Mouse (Mus musculus) stomach, embryonic 16.5 days (tissue): ENCODE results near the gene Irf3. TPM values are rescaled to one million over a fixed set of nuclear protein-coding genes. Genes with fewer than 3 reads are reported as not detected.

ENCODE experiments used
- ATAC-seq: fragments of 200-750 bp; cut with Nextera tagmentation; 2 replicates; pipeline ENCODE4 v1.8.0; 2017; ENCODE audit warnings: moderate number of reproducible peaks, moderate TSS enrichment; ENCODE audit not compliant: insufficient read depth, low FRiP score
- H3K27ac ChIP-seq: fragments of 300-500 bp; sonication (generic); 2 replicates; pipeline ENCODE4 v1.5.1; 2014; ENCODE audit warnings: low read length
- H3K27me3 ChIP-seq: fragments of 300-500 bp; sonication (generic); 2 replicates; pipeline ENCODE4 v1.6.1; 2014; ENCODE audit warnings: low read length, control low read depth, mixed read lengths; ENCODE audit not compliant: control insufficient read depth, insufficient read depth
- H3K36me3 ChIP-seq: fragments of 300-500 bp; sonication (generic); 2 replicates; pipeline ENCODE4 v1.6.1; 2014; ENCODE audit warnings: low read length; ENCODE audit not compliant: control insufficient read depth, insufficient read depth
- H3K4me1 ChIP-seq: fragments of 300-500 bp; sonication (generic); 2 replicates; pipeline ENCODE4 v1.6.1; 2014; ENCODE audit warnings: low read length, control low read depth, mixed read lengths; ENCODE audit not compliant: control insufficient read depth, insufficient read depth
- H3K4me2 ChIP-seq: fragments of 300-500 bp; sonication (generic); 2 replicates; pipeline ENCODE4 v1.6.1; 2014; ENCODE audit warnings: low read depth, low read length, mixed read lengths
- H3K4me3 ChIP-seq: fragments of 300-500 bp; sonication (generic); replicated peaks from 2 replicates; pipeline ENCODE4 v1.5.1; 2014; ENCODE audit warnings: mild to moderate bottlenecking, low read length
- H3K9ac ChIP-seq: fragments of 300-500 bp; sonication (generic); 2 replicates; pipeline ENCODE4 v1.6.1; 2014; ENCODE audit warnings: low read length
- H3K9me3 ChIP-seq: fragments of 300-500 bp; sonication (generic); replicated peaks from 2 replicates; pipeline ENCODE4 v1.6.1; 2016; ENCODE audit warnings: low read length, control low read depth; ENCODE audit not compliant: control insufficient read depth
- WGBS: fragments of 180-500 bp; shearing (Covaris S2); extraction: QIAGEN DNeasy Blood & Tissue Kit; methylation state at CpG from one replicate; pipeline ENCODE4 v1.1.7; 2014; 5-methylcytosine and 5-hydroxymethylcytosine counted together
- polyA plus RNA-seq: library from polyadenylated mRNA; unstranded; fragments of >200 nt; fragmentation: Nextera tagmentation; extraction: Ambion mirVana; gene quantifications from 2 replicates; pipeline ENCODE4 v1.2.1, GENCODE M21; 2015

The Irf3 gene
- polyA plus RNA-seq, 1 experiment from 2014 or later = 96.2 TPM

DNA sequence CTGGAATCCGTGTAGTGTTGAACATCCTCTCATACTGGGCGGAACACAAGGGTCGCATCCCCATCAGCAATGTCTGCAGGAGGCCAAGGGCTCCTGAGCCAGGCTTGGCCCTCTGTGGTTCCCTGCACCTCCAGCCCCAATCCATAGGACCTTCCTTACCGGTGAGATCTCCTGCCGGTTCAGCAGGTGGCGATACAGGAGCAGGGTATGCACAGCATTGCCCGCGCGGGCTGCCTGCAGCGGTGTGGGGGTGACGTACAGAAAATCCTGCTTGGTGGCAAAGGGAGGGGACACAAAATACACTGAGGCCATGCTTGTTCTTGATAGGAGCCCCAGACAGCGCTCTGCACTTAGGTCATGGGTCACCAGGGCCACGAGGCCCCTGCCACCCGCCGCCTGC lies 30.8 kb upstream of the Irf3 start:
- H3K36me3 ChIP-seq = no peaks in the 10 kb centered on the region

DNA sequence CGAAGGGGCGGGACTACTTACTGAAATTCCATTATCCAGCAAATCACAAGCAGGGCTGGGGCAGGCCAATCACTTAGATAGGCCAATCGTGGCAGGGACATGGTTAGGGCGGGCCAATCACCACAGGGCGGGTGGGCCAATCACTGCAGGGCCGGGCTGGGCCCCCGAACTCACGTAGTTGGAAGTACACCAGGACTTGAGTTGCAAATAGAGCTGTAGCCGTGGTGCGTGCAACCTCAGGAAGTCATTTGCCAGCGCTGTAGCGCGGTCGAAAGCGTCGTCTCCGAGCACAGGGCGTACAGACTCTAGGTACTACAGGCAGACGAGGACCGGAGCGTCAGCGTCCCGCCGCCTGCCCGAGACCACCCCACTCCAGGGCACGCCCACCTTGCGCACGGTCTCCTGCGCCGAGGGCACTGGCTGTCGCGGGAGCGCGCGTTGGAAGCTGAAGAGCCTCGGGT lies 27.2 kb upstream of the Irf3 start:
- Histone ChIP-seq H3K4me1 (peaks cover 18% of the 10 kb centered on the region), H3K36me3 (no peaks in the 10 kb centered on the region), H3K4me3 (peak overlapping the region; percentile 47), H3K9me3 (no peaks in the 10 kb centered on the region), H3K27ac (peak overlapping the region; percentile 77), H3K4me2 (peak overlapping the region; percentile 84), H3K27me3 (no peaks in the 10 kb centered on the region), H3K9ac (peak overlapping the region; percentile 73)
- WGBS = under 1% methylated on average over 36 of the region's 36 CpGs
- ATAC-seq = peak; percentile 95

More for the DNA sequence above, 30.8 kb upstream of the Irf3 start:
- 63% methylated on average over 15 of the region's 15 CpGs for WGBS
- no peak overlapping the region for H3K27ac ChIP-seq
- ATAC-seq = no peak
- peaks cover 7% of the 10 kb centered on the region; the same call in 1 of the 2 replicates for H3K4me1 ChIP-seq
- H3K4me2 ChIP-seq = no peak overlapping the region
- H3K9ac ChIP-seq = no peak overlapping the region
- no peaks in the 10 kb centered on the region for H3K27me3 ChIP-seq
- no peaks in the 10 kb centered on the region for H3K9me3 ChIP-seq
- no peak overlapping the region for H3K4me3 ChIP-seq

DNA sequence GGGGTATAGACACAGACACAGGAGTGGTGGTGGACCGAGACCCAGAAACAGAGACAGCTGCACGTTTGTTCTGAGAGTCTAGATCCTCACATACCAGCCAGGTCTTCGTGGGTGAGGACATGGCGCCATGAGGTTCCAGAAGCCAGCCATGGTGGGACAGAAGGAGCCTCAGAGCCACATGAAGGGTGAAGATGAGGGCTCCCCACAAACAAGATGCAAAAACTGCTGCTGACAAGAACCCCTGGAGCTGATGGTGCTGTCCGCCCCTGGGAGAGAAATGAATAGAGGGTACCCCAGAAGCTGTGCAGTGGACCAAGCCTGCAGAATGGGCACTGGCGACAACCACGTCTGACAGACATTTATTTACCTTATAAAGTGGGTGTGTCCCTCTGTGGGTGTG lies 26.3 kb upstream of the Irf3 start:
- Histone ChIP-seq H3K36me3 (no peaks in the 10 kb centered on the region), H3K27me3 (no peaks in the 10 kb centered on the region), H3K4me2 (peak overlapping the region; percentile 84), H3K4me3 (peak overlapping the region; percentile 47), H3K27ac (no peak overlapping the region), H3K9me3 (no peaks in the 10 kb centered on the region), H3K9ac (peak overlapping the region; percentile 73; the same call in 1 of the 2 replicates), H3K4me1 (peaks cover 18% of the 10 kb centered on the region)
- no peak for ATAC-seq
- WGBS = 55% methylated on average over 7 of the region's 7 CpGs

DNA sequence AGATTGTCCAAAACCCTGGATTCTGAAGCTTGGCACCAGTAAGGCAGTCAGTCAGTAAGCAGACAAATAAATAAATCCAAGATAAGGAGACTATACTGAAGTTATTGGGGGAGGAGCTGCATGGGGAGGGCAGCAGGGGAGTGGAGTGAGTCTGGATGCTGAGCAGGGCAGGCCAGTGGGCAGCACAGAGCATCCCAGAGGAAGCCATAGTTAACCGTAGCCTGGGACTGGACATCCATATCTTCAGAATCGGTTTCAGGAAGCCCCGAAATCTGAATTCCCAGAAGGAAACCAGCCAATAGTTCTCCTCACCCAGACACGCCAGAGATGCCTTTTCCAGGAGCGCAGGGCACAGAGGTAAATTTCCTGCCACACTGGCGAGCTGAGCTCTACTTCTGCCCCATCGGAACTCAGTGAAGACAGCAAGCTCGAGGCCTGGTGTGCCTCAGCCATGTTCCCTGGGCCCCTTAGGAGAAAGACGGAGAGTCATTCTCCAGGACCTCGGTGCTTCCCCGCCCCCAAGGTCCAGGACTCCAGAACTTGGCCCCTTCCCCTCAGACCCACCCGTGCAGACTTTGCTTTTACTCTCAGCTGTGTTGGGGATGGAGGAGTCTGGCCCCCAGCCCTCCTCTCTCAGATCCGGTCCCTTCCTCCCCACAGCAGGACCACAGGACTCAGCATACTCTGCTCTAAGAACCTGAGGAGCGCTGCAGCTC lies 23.9 kb upstream of the Irf3 start:
- H3K27me3 ChIP-seq = no peaks in the 10 kb centered on the region
- H3K36me3 ChIP-seq = peaks cover 16% of the 10 kb centered on the region
- peak overlapping the region; percentile 73 for H3K9ac ChIP-seq
- H3K4me1 ChIP-seq = peaks cover 18% of the 10 kb centered on the region
- H3K4me2 ChIP-seq = peak overlapping the region; percentile 78
- peak overlapping the region; percentile 88; the same call in 1 of the 2 replicates for H3K27ac ChIP-seq
- no peaks in the 10 kb centered on the region for H3K9me3 ChIP-seq
- peak overlapping the region; percentile 60 for H3K4me3 ChIP-seq
- ATAC-seq = no peak
- WGBS = 39% methylated on average over 14 of the region's 14 CpGs

DNA sequence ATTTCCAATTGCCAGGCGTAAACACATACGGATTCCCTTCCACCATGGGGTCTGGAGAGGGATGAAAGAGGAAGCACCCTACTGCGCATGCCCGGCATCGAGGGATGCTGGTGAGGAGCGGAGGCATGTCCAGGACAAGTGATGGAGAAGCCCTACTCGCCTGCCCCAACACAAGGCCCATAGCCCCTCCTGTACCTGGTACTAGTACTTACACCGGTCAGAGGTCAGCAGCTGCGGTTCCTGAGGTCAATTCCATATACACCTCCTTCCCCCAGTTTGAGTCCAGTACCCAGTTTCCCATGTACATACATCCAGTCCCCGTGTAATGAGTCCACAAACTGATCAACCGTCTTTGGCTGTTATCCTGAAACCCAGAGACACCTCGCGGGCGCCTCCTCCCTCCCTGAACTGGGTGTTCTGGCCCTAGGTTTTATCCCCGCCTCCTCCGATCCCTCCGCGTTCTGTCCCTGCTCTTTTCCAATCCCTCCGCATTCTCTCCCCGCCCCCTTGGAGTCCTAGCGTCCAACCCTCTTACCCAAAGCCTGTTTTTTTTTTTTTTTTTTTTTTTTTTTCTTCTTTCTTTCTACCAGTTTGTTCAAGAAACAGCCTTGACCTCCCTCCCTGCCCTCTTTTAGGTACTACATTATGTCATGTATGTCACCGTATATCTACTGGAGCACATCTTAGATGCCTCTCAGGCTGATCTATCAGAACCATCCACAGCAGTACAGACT lies 22.9 kb upstream of the Irf3 start, which contains the start of gene Cpt1c:
Gene Cpt1c (minus strand): TSS at position 469 of the 734 bp plus-strand sequence.
- Histone ChIP-seq H3K4me1 (peaks cover 18% of the 10 kb centered on the region), H3K9me3 (no peaks in the 10 kb centered on the region), H3K9ac (peak within 1 kb of the TSS; percentile 73), H3K27ac (peak within 1 kb of the TSS; percentile 88), H3K27me3 (no peaks in the 10 kb centered on the region), H3K4me2 (peak within 1 kb of the TSS; percentile 78), H3K36me3 (peaks cover 25% of the 10 kb centered on the region), H3K4me3 (peak within 1 kb of the TSS; percentile 60)
- WGBS = 2% methylated on average over 22 of the region's 22 CpGs
- ATAC-seq = peak; percentile 30; the same call in 1 of the 2 replicates

DNA sequence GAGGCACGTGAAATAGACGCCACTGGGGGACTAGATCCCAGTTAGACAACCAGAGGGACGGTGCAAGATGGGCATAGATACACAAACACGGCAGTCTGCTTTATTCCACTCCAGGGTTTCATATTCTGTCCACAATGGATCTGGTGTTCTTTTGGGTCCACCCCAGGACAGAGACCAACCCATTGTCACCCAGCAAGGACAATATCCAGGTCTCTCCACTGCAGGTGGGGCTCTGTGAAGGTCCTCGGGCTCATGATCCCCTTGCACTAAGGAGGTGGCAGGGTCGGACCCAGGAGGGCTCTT lies 22.4 kb upstream of the Irf3 start:
- Histone ChIP-seq H3K4me2 (peak overlapping the region; percentile 78), H3K27ac (peak overlapping the region; percentile 88), H3K27me3 (no peaks in the 10 kb centered on the region), H3K36me3 (peaks cover 25% of the 10 kb centered on the region), H3K4me3 (no peak overlapping the region), H3K9me3 (no peaks in the 10 kb centered on the region), H3K4me1 (peaks cover 18% of the 10 kb centered on the region), H3K9ac (peak overlapping the region; percentile 34)
- 24% methylated on average over 6 of the region's 6 CpGs for WGBS
- ATAC-seq = no peak

DNA sequence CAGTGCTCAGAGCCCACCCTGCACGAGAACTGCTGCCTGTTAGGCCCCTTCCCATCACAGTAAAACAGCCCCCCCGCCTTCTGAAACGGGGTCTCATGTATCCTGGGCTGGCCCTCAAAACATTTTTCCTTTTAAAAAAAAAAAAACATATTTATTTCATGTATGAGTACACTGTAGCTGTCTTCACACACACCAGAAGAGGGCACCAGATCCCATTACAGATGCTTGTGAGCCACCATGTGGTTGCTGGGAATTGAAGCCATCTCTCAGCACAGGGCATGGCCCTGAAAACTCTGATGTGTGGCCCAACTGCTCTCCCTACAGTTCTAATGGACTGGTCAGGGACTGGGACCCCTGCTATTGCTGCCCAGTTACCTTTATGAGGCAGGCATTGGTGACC lies 19.1 kb upstream of the Irf3 start:
- no peak overlapping the region for H3K4me2 ChIP-seq
- H3K9me3 ChIP-seq = no peaks in the 10 kb centered on the region
- no peak overlapping the region for H3K9ac ChIP-seq
- no peaks in the 10 kb centered on the region for H3K27me3 ChIP-seq
- H3K4me1 ChIP-seq = peaks cover 8% of the 10 kb centered on the region; the same call in 1 of the 2 replicates
- no peak overlapping the region for H3K4me3 ChIP-seq
- H3K27ac ChIP-seq = no peak overlapping the region
- WGBS = 91% methylated on average over 3 of the region's 3 CpGs
- ATAC-seq = no peak
- peaks cover 42% of the 10 kb centered on the region for H3K36me3 ChIP-seq

DNA sequence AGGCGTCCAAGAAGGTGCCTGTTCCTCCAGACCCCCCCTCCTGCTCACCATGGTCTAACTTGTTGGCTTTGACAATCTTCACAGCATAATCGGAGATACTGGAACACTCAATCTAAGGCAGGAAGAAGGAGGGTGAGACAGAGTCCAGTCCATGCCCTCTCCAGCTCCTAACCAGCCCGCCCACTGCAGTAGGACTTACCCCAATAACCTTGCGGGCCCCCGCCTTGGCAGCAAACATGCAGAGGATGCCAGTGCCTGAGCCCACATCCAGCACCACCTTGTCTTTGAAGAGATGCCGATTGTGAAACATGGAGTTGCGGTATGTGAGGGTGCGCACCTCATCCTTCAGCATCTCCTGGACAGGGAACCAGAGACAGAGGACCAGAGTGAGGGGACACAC lies 15.9 kb upstream of the Irf3 start:
- Histone ChIP-seq H3K36me3 (peaks cover 39% of the 10 kb centered on the region), H3K9me3 (no peaks in the 10 kb centered on the region), H3K27me3 (no peaks in the 10 kb centered on the region), H3K4me1 (peaks cover 16% of the 10 kb centered on the region), H3K9ac (no peak overlapping the region), H3K4me3 (no peak overlapping the region), H3K4me2 (no peak overlapping the region), H3K27ac (no peak overlapping the region)
- WGBS = 93% methylated on average over 8 of the region's 8 CpGs
- no peak for ATAC-seq

DNA sequence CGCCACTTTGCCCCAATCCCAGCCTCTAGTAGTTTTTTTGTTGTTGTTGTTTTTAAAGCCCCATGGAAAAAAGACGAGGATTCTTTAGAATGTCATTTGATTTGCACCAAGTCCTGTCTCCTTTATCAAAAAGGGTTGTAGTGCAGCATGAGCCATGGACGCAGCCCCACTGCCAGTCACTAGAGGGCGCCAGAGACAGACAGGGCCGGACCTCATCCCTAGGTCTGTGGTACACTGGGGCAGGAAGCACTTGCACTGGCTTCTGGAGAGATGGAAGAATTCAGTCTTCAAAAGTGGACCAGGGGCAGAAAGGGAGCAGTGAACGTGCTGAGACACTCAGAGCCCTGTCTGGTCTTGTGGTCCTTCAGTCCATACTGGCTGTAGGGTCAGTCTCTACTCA lies 14.4 kb upstream of the Irf3 start:
- H3K27ac ChIP-seq = no peak overlapping the region
- H3K4me2 ChIP-seq = no peak overlapping the region
- no peak for ATAC-seq
- no peaks in the 10 kb centered on the region for H3K27me3 ChIP-seq
- H3K36me3 ChIP-seq = peaks cover 29% of the 10 kb centered on the region
- no peak overlapping the region for H3K9ac ChIP-seq
- no peak overlapping the region for H3K4me3 ChIP-seq
- WGBS = 29% methylated on average over 6 of the region's 6 CpGs
- H3K4me1 ChIP-seq = peaks cover 20% of the 10 kb centered on the region
- H3K9me3 ChIP-seq = no peaks in the 10 kb centered on the region
